ENCODE assay signal across 10 mouse cellular contexts in genomic region chr5:111256181-111256580, GRCm38 (mm10).
DNase-seq lines count a peak whose midpoint lies in the region; ATAC-seq lines count a peak whose summit lies in the region.
"Had no signal": no experiment of that assay in that cellular context is flagged by ENCODE, and none has a peak within 500 bp of the region (broad histone marks: within the 10 kb centered on the region; RNA-seq: fewer than 3 reads in every experiment).

No protein-coding gene starts in this region.

- peaks cover 47% of the 10 kb centered on the region for H3K4me1 ChIP-seq in forebrain, embryonic 12.5 days
- peaks cover 38% of the 10 kb centered on the region for H3K4me1 ChIP-seq in limb, embryonic 10.5 days
- H3K4me1 ChIP-seq in neural tube, embryonic 12.5 days, result peaks cover 49% of the 10 kb centered on the region

- H3K9ac ChIP-seq in forebrain, embryonic 12.5 days, result peak overlapping the region; percentile 38; the same call in 1 of the 2 replicates
- H3K9ac ChIP-seq in neural tube, embryonic 12.5 days, result peak overlapping the region; percentile 22; the same call in 1 of the 2 replicates

- H3K27me3 ChIP-seq in forebrain, embryonic 12.5 days, result peaks cover 34% of the 10 kb centered on the region
- no peaks in the 10 kb centered on the region for H3K27me3 ChIP-seq in limb, embryonic 10.5 days (ENCODE audit: low read depth, poor library complexity, severe bottlenecking)
- H3K27me3 ChIP-seq in neural tube, embryonic 12.5 days (replicated peaks), result no peaks in the 10 kb centered on the region; the same call in 1 of the 2 replicates

- H3K27ac ChIP-seq in forebrain, embryonic 12.5 days, result peak overlapping the region; percentile 79
- peak overlapping the region; percentile 69 for H3K27ac ChIP-seq in limb, embryonic 10.5 days
- H3K27ac ChIP-seq in neural tube, embryonic 12.5 days, result peak overlapping the region; percentile 74

- intact Hi-C loops in left cerebral cortex, postnatal 4 days (cut with DNase I), result loop anchor here (5.0 to 10.0 kb wide), 2 partner anchors 274 to 421 kb away; partner anchors contain the start of genes Chek2 and Hscb

- WGBS in forebrain, embryonic 12.5 days, result 25% methylated on average over 7 of the region's 7 CpGs
- 32% methylated on average over 7 of the region's 7 CpGs for WGBS in limb, embryonic 10.5 days
- 10% methylated on average over 7 of the region's 7 CpGs for WGBS in neural tube, embryonic 12.5 days

- no peaks in the 10 kb centered on the region for H3K36me3 ChIP-seq in forebrain, embryonic 12.5 days (replicated peaks)
- H3K36me3 ChIP-seq in limb, embryonic 10.5 days, result no peaks in the 10 kb centered on the region; the same call in 1 of the 2 replicates
- peaks cover 3% of the 10 kb centered on the region; the same call in 1 of the 2 replicates for H3K36me3 ChIP-seq in neural tube, embryonic 12.5 days

- no peaks in the 10 kb centered on the region for H3K9me3 ChIP-seq in forebrain, embryonic 12.5 days
- no peaks in the 10 kb centered on the region for H3K9me3 ChIP-seq in limb, embryonic 10.5 days (replicated peaks)
- no peaks in the 10 kb centered on the region for H3K9me3 ChIP-seq in neural tube, embryonic 12.5 days

- peak; percentile 45 for DNase-seq in left cerebral cortex, postnatal 4 days
- DNase-seq in left cerebral cortex, adult 11 months (ENCODE audit: low spot score), result no peak
- no peak for DNase-seq in limb, embryonic 10.5 days (ENCODE audit: low spot score)
- DNase-seq in layer of hippocampus, adult 18-20 months (ENCODE audit: low spot score in 2 of 2), result no peak
- no peak for DNase-seq in urinary bladder, postnatal 10 days (ENCODE audit: low spot score)
- DNase-seq: cerebellum, adult 11 months; thymus, adult 18-20 months had no signal

- peak; percentile 67 for ATAC-seq in forebrain, embryonic 12.5 days (ENCODE audit: low FRiP score)
- ATAC-seq in neural tube, embryonic 12.5 days (ENCODE audit: low FRiP score, low read depth), result peak; percentile 86
- no peak for ATAC-seq in cerebellum, adult (ENCODE audit: insufficient number of reproducible peaks, low FRiP score, low TSS enrichment)

- H3K4me3 ChIP-seq in forebrain, embryonic 12.5 days (replicated peaks), result no peak overlapping the region
- no peak overlapping the region for H3K4me3 ChIP-seq in limb, embryonic 10.5 days
- 0 out of 2 replicates have a peak overlapping the region, but pooled peaks have one; percentile 2 for H3K4me3 ChIP-seq in neural tube, embryonic 12.5 days

- no peak overlapping the region for H3K4me2 ChIP-seq in forebrain, embryonic 12.5 days
- H3K4me2 ChIP-seq in neural tube, embryonic 12.5 days (replicated peaks), result peak overlapping the region; percentile 48
